Mouse (Mus musculus) G1E (cell line): Measurements from ENCODE around the gene Arglu1. TPM values are rescaled to one million over a fixed set of nuclear protein-coding genes. Genes with fewer than 3 reads are reported as not detected.

Experiments used
- ATAC-seq: 2 replicates; pipeline ENCODE4 v1.8.0; 2016; ENCODE audit warnings: mild to moderate bottlenecking; ENCODE audit not compliant: insufficient number of reproducible peaks, poor library complexity, low FRiP score, severe bottlenecking; ENCODE audit errors: extremely low read depth
- DNase-seq: peaks from one replicate; pipeline ENCODE4 v3.0.0; 2012; ENCODE audit warnings: low spot score
- H3K27me3 ChIP-seq: 2 replicates; pipeline ENCODE4 v1.6.1; 2012; ENCODE audit warnings: mild to moderate bottlenecking, low read length, inconsistent platforms; ENCODE audit not compliant: insufficient read depth
- H3K36me3 ChIP-seq: replicated peaks from 2 replicates; pipeline ENCODE3; 2012; ENCODE audit warnings: mild to moderate bottlenecking, inconsistent platforms
- H3K4me1 ChIP-seq: 2 replicates; pipeline ENCODE4 v1.6.1; 2012; ENCODE audit warnings: low read depth, low read length, inconsistent platforms, mixed read lengths; ENCODE audit not compliant: insufficient read depth
- H3K4me3 ChIP-seq: 2 replicates; pipeline ENCODE4 v1.5.1; 2012; ENCODE audit warnings: low read depth, mild to moderate bottlenecking, inconsistent platforms, low read length, moderate library complexity, mixed read lengths
- H3K9me3 ChIP-seq: replicated peaks from 2 replicates; pipeline ENCODE4 v1.6.1; 2012; ENCODE audit warnings: inconsistent platforms
- CTCF ChIP-seq: IDR thresholded peaks from 2 replicates; pipeline ENCODE4 v1.5.1; 2012; ENCODE audit warnings: low read depth, low read length, inconsistent platforms, mixed read lengths
- GATA1 ChIP-seq: IDR thresholded peaks from 2 replicates; pipeline ENCODE4 v1.6.1; 2012; ENCODE audit warnings: borderline replicate concordance, low read length, inconsistent platforms, mixed read lengths
- GATA2 ChIP-seq: IDR thresholded peaks from 2 replicates; pipeline ENCODE4 v1.6.1; 2012; ENCODE audit warnings: low read depth, low read length, inconsistent platforms, borderline replicate concordance
- POLR2AphosphoS5 ChIP-seq: IDR thresholded peaks from 2 replicates; pipeline ENCODE4 v1.6.1; 2012; ENCODE audit warnings: low read depth, low read length, inconsistent platforms; ENCODE audit not compliant: insufficient replicate concordance
- TAL1 ChIP-seq: conservative IDR thresholded peaks from 2 replicates; pipeline ENCODE4 v1.6.1; 2012; ENCODE audit warnings: low read depth, low read length, inconsistent platforms, mixed read lengths
- polyA plus RNA-seq: library from polyadenylated mRNA; stranded (reverse); fragments of >175 nt; gene quantifications from 2 replicates; pipeline ENCODE4 v1.2.3, GENCODE M21; 2012
- total RNA-seq, 2 experiments: library from RNA; stranded (forward) in 1 of 2; stranded (reverse) in 1 of 2; fragments of 200-1000 nt in 1 of 2; fragments of >200 nt in 1 of 2; fragmentation: Nextera tagmentation in 1 of 2; gene quantifications; 2 replicates each; pipeline ENCODE4 v1.2.3; 2014 to 2017

The Arglu1 gene
- total and polyA plus RNA-seq, 3 experiments = 102 to 138 (median 128) TPM

- ATAC-seq = no peak
- H3K27me3 ChIP-seq = peaks cover 38% of the 10 kb centered on the region
Observed at GRCm38 (mm10) chr8:8655346-8656340, 34.7 kb downstream of the Arglu1 start.

GRCm38 (mm10) chr8:8653906-8654489 is 36.3 kb downstream of the Arglu1 start:
- DNase-seq (no peak), ATAC-seq (no peak)
- no peaks in the 10 kb centered on the region for H3K9me3 ChIP-seq
- H3K27me3 ChIP-seq = peaks cover 31% of the 10 kb centered on the region
- no peak overlapping the region for H3K4me3 ChIP-seq
- TF ChIP-seq CTCF = no peak
- no peaks in the 10 kb centered on the region for H3K36me3 ChIP-seq
- peaks cover 4% of the 10 kb centered on the region; the same call in 1 of the 2 replicates for H3K4me1 ChIP-seq

More at GRCm38 (mm10) chr8:8655346-8656340, 34.7 kb downstream of the Arglu1 start:
- DNase-seq = no peak
- peaks cover 3% of the 10 kb centered on the region; the same call in 1 of the 2 replicates for H3K9me3 ChIP-seq
- TF ChIP-seq GATA1 (no peak), CTCF (no peak), POLR2AphosphoS5 (no peak), TAL1 (no peak), GATA2 (no peak)
- peaks cover 3% of the 10 kb centered on the region for H3K36me3 ChIP-seq
- no peak overlapping the region for H3K4me3 ChIP-seq
- H3K4me1 ChIP-seq = peaks cover 9% of the 10 kb centered on the region

- no peaks in the 10 kb centered on the region for H3K9me3 ChIP-seq
- H3K27me3 ChIP-seq = peaks cover 32% of the 10 kb centered on the region; the same call in 1 of the 2 replicates
- H3K36me3 ChIP-seq = no peaks in the 10 kb centered on the region
- H3K4me3 ChIP-seq = no peak overlapping the region
- ATAC-seq (no peak; the same call in 1 of the 2 replicates), DNase-seq (no peak)
- no peak for TF ChIP-seq TAL1
- TF ChIP-seq CTCF = no peak
- TF ChIP-seq POLR2AphosphoS5 = no peak
- no peak for TF ChIP-seq GATA2
- no peak for TF ChIP-seq GATA1
- peaks cover 4% of the 10 kb centered on the region; the same call in 1 of the 2 replicates for H3K4me1 ChIP-seq
Observed at GRCm38 (mm10) chr8:8653343-8653742, 37.0 kb downstream of the Arglu1 start.

GRCm38 (mm10) chr8:8652388-8652787 is 37.9 kb downstream of the Arglu1 start:
- Histone ChIP-seq H3K9me3 (no peaks in the 10 kb centered on the region), H3K4me3 (no peak overlapping the region), H3K27me3 (peaks cover 35% of the 10 kb centered on the region), H3K4me1 (peaks cover 4% of the 10 kb centered on the region; the same call in 1 of the 2 replicates), H3K36me3 (no peaks in the 10 kb centered on the region)
- TF ChIP-seq GATA1 (no peak), CTCF (no peak), POLR2AphosphoS5 (no peak), GATA2 (no peak), TAL1 (no peak)
- ATAC-seq (no peak), DNase-seq (no peak)

GRCm38 (mm10) chr8:8649944-8650343 is 40.4 kb downstream of the Arglu1 start:
- H3K36me3 ChIP-seq = no peaks in the 10 kb centered on the region
- no peak for TF ChIP-seq GATA1
- TF ChIP-seq CTCF = no peak
- no peak for TF ChIP-seq POLR2AphosphoS5
- TF ChIP-seq TAL1 = no peak
- TF ChIP-seq GATA2 = no peak
- H3K9me3 ChIP-seq = no peaks in the 10 kb centered on the region
- DNase-seq = no peak
- no peak overlapping the region for H3K4me3 ChIP-seq
- H3K27me3 ChIP-seq = peaks cover 33% of the 10 kb centered on the region
- no peak for ATAC-seq
- peaks cover 4% of the 10 kb centered on the region; the same call in 1 of the 2 replicates for H3K4me1 ChIP-seq

- TF ChIP-seq GATA2 = no peak
- no peak for TF ChIP-seq TAL1
- TF ChIP-seq GATA1 = no peak
- no peak for TF ChIP-seq CTCF
- TF ChIP-seq POLR2AphosphoS5 = no peak
- peaks cover 33% of the 10 kb centered on the region for H3K27me3 ChIP-seq
- no peak for DNase-seq
- H3K9me3 ChIP-seq = no peaks in the 10 kb centered on the region
- no peak overlapping the region for H3K4me3 ChIP-seq
- H3K36me3 ChIP-seq = no peaks in the 10 kb centered on the region
- H3K4me1 ChIP-seq = peaks cover 4% of the 10 kb centered on the region; the same call in 1 of the 2 replicates
- no peak for ATAC-seq
Observed at GRCm38 (mm10) chr8:8649536-8649935, 40.8 kb downstream of the Arglu1 start.
